Mouse (Mus musculus) right cerebral cortex, postnatal 14 days (tissue): Measurements from ENCODE around the gene Prr29.
"Not testable (repeated sequence)": the region's sequence is repeated elsewhere in the genome, so short reads cannot be mapped to it uniquely, and the experiment has no call there.

Experiments used
- DNase-seq: peaks from one replicate; pipeline ENCODE4 v3.0.0; 2022

The Prr29 gene

GRCm38 (mm10) chr11:106355382-106356128 is 9.7 kb upstream of the Prr29 start:
- no peak for DNase-seq

GRCm38 (mm10) chr11:106359350-106359749 is 5.9 kb upstream of the Prr29 start:
- DNase-seq, result no peak

DNA sequence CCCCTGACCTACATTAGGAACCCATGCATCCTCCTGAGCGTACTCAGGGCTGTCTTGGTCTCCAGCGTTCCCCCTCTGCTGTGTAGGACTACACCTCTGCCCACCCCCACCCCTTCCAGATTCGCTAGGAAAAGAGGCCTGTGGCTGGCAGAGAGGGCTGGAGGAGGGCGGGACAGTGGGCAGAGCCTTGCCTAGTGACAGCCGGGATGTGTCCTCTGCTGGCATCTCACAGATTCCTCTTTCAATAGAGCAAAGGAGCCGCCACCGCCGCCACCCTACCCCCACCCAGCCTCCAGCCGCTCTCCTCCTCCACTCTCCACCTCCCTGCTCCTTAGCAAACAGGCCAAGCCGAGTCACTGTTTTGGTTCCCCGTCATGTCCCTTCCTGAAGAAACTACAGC is 560 bp upstream of the Prr29 start:
- peak; percentile 25 for DNase-seq

DNA sequence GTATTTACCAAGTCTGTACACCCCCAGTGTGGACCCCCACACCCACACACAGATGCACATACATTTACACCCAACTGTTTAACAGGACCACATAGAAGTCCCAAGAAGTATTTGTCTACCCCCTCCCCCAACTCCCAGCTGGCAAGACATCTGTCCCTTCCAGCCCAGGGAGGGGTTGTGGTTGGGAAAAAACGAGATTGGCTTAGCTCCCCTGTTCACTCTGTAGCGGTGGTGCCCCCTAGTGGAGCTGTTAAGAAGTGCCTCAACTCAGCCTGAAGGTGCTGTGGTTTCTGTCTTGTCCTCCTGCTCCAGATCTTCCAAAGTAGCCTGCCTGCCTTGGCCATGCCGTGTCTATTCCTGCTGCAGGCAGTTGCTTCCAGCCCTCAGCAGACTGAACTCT is 1.0 kb downstream of the Prr29 start:
- DNase-seq, result peak; percentile 84

DNA sequence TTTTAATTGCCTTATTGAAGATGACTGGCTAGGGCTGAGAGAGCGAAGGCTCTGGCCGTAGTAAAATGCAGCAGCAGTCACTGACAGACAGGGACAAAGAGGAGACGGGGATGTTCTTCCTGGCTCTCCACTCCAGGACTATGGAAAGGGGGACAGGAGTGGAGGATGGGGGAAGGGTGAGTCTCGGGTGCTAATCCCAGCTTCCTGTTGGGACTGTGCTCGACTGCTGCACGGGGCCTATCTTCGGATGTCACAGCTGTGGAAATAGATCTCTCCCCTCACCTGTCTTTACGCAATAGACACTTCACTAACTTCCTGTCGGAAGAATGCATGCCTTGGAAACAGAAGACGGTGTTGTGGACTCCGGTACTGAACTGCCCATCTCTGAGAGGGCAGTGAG is 8.7 kb downstream of the Prr29 start:
- no peak for DNase-seq

GRCm38 (mm10) chr11:106374559-106374958 is 9.3 kb downstream of the Prr29 start:
- no peak for DNase-seq

- DNase-seq, result no peak
Observed at GRCm38 (mm10) chr11:106374979-106375378, 9.7 kb downstream of the Prr29 start.

- DNase-seq, result no peak
Observed at GRCm38 (mm10) chr11:106381011-106381410, 15.7 kb downstream of the Prr29 start.

- DNase-seq, result no peak
Observed at GRCm38 (mm10) chr11:106381883-106382282, 16.6 kb downstream of the Prr29 start.

GRCm38 (mm10) chr11:106382424-106382823 is 17.2 kb downstream of the Prr29 start:
- no peak for DNase-seq

GRCm38 (mm10) chr11:106383051-106383790 is 17.9 kb downstream of the Prr29 start:
- no peak for DNase-seq

DNA sequence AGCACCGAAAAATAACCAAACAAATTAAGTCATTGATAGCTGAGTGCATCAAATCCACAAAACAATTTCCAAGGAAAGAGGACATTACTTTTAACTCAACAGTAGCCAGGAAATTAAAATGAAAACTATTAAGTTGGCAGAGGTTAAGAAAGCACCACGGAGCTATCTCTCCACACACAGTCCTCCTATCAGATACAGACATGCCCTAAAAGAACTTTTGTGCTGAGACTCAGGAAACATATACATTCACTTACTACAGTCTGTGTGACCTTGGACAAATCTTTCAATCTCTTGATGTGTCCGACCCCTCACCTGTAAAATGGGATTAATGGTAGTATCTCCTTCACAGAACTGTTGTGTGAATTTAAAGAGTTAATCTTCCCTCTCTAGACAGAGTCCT is 21.1 kb downstream of the Prr29 start:
- no peak for DNase-seq

- no peak for DNase-seq
Observed at GRCm38 (mm10) chr11:106387020-106387419, 21.7 kb downstream of the Prr29 start.

DNA sequence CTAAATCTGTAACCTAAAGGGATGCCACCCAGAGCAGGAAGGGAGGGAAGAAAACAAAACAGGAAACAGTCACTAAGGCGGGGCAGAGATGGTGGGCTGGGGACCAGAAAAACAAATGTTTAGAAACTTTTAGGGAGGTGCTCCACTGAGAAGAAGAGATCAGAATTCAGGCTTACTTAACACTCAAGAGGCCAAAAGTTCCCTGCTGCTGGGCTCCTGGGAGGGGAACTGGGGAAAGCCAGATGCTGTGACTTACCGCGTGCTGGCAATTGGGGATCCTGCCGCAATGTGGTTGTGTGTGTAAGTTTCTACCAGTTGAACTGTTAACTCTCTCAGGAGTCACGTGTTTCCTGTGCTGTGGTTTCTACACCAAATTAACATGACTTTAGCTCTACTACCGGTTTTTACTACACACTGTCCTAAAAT is 22.5 kb downstream of the Prr29 start, which contains the start of gene Icam2:
Icam2 (minus strand) TSS at position 285 of the 426 bp plus-strand sequence.
- DNase-seq, result no peak

- no peak for DNase-seq
Observed at GRCm38 (mm10) chr11:106389611-106390010, 24.3 kb downstream of the Prr29 start.

DNA sequence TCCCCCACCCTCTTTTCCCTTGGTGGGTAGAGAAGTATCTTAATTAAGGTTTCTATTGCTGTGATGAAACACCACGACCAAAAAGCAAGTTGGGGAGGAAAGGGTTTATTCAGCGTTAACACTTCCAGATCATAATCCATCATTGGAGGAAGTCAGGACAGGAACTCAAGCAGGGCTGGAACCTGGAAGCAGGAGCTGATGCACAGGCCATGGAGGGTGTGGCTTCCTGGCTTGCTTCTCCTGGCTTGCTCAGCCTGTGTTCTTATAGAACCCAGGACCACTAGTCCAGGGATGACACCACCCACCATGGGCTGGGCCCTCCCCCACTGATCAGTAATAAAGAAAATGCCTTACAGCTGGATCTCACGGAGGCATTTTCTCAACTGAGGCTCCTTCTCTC is 25.5 kb downstream of the Prr29 start:
- DNase-seq, result no peak

GRCm38 (mm10) chr11:106391546-106392188 is 26.4 kb downstream of the Prr29 start:
- DNase-seq, result peak; percentile 65

GRCm38 (mm10) chr11:106392597-106393330 is 27.5 kb downstream of the Prr29 start:
- no peak for DNase-seq

GRCm38 (mm10) chr11:106393331-106393616 is 28.0 kb downstream of the Prr29 start:
- DNase-seq, result no peak

- DNase-seq, result not testable (repeated sequence)
Observed at GRCm38 (mm10) chr11:106394055-106394454, 28.8 kb downstream of the Prr29 start.

DNA sequence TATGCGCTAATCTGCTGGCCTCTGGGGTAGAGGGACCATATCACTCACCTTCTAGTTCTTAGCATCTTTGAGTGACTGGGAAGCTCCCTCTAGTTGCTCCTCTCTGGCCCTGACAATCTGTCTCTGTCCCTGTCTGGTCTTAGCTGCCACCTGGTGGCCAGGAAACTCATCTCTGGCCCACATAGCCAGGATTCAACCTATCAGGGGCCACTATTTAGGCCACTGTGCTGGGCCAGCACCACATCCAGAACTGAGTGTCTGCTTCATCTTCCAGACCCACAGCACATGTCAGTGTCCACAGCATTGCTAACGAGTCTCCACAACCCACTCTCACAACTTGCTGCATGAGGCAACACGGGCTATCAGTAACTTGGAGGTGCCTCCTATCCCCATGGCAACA is 32.4 kb downstream of the Prr29 start:
- DNase-seq, result no peak

- DNase-seq, result no peak
Observed at GRCm38 (mm10) chr11:106398481-106398880, 33.2 kb downstream of the Prr29 start.

GRCm38 (mm10) chr11:106410011-106410410 is 44.7 kb downstream of the Prr29 start:
- no peak for DNase-seq
